Mouse (Mus musculus): Measurements from ENCODE around the gene Gstp3. TPM values are rescaled to one million over a fixed set of nuclear protein-coding genes. Genes with fewer than 3 reads are reported as not detected.
"Not testable (repeated sequence)": the region's sequence is repeated elsewhere in the genome, so short reads cannot be mapped to it uniquely, and the experiment has no call there.

The Gstp3 gene
- polyA plus RNA-seq, 1 experiment from 2014 or later: 28.0 TPM

DNA sequence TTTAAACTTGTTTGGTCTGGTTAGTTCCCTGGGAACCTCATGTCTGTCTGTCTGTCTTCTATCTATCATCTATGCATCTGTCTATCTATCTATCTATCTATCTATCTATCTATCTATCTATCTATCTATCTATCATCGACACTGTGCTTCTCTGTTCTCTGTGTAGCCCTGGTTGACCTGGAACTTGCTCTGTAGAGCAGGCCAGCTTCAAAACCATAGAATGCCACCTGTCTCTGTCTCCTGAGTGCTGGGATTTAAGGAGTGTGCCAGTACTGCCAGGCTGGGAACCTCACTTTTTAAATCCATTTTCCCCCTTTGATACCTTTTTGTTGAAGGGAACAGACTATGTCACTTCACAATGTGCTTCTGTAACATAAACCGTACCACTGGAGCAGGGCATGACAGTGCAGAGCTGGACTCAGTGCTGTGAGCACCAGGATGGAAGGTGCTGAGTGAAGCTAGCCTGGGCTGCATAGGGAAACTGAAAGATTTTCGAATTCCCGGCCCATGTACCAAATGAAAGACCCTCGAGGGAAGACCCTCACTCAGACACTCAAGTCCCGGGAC lies 1.6 kb upstream of the Gstp3 start:
- peaks cover 55% of the 10 kb centered on the region for H3K4me1 ChIP-seq (replicated peaks)
- DNase-seq: no peak
- H3K27ac ChIP-seq: peak overlapping the region; percentile 14
- no peaks in the 10 kb centered on the region for H3K9me3 ChIP-seq (replicated peaks)
- H3K4me2 ChIP-seq: no peak overlapping the region
- 68% methylated on average over 6 of the region's 6 CpGs for WGBS (ENCODE audit: insufficient replicate concordance)
- no peaks in the 10 kb centered on the region for H3K36me3 ChIP-seq
- no peak overlapping the region for H3K9ac ChIP-seq
- ATAC-seq (ENCODE audit: low read depth): no peak
- H3K27me3 ChIP-seq: no peaks in the 10 kb centered on the region
- no peak overlapping the region for H3K4me3 ChIP-seq (replicated peaks)

DNA sequence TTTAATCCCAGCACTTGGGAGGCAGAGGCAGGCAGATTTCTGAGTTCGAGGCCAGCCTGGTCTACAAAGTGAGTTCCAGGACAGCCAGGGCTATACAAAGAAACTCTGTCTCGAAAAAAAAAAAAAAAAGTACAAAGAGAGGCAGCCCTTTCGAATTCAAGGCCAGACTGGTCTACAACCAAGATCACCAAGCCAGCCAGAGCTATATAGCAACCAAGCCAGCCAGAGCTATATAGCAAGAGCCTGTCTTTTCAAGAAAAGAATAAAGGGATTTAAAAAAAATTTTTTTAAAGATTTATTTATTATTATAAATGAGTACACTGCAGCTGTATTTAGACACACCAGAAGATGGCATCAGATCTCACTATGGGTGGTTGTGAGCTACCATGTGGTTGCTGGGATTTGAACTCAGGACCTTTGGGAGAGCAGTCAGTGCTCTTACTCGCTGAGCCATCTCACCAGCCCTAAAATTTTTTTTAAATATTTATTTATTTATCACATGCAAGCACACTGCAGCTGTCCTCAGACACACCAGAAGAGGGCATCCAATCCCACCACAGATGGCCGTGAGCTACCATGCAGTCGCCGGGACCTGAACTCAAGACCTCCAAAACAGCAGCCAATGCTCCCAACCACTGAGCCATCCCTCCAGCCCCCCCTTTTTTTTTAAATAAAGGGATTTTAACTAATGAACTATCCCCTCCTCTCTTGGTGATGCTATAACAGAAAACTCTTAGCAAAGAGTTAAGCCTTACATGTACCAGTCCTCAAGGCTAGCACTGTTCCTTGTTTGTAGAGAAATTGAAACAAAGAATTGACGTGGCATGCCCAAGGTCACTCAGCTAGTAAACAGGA lies 902 bp upstream of the Gstp3 start:
- not testable (repeated sequence) for H3K36me3 ChIP-seq; ATAC-seq (ENCODE audit: low read depth); DNase-seq; H3K27me3 ChIP-seq; H3K4me3 ChIP-seq (replicated peaks); H3K9me3 ChIP-seq (replicated peaks); H3K9ac ChIP-seq
- 80% methylated on average over 8 of the region's 8 CpGs for WGBS (ENCODE audit: insufficient replicate concordance)
- Histone ChIP-seq H3K4me1 (replicated peaks) (peaks cover 62% of the 10 kb centered on the region), H3K4me2 (peak overlapping the region; percentile 68; the same call in 1 of the 2 replicates), H3K27ac (peak overlapping the region; percentile 84)

DNA sequence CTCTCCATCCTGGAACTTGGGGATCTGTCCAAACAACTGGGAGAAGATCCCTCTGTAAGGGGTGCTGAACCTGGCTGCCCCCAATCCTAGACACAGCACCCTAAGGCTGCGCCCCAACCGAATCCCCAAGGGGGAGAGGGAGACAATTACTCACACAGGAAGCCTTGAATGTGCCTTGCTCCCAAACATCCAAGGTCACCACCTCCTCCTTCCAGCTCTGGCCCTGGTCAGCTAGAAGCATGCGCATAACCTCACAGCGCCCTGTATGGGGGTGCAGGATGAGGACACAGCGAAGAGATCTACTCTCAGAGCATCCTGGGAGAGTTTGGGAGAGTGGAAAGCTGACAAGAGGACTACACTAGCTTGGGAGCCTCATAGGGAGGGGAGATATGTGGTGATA lies 788 bp downstream of the Gstp3 start:
- Histone ChIP-seq H3K4me3 (replicated peaks) (peak overlapping the region; percentile 44), H3K27me3 (no peaks in the 10 kb centered on the region), H3K4me2 (peak overlapping the region; percentile 68), H3K9ac (peak overlapping the region; percentile 60), H3K27ac (peak overlapping the region; percentile 84), H3K36me3 (no peaks in the 10 kb centered on the region), H3K4me1 (replicated peaks) (peaks cover 61% of the 10 kb centered on the region), H3K9me3 (replicated peaks) (no peaks in the 10 kb centered on the region)
- 82% methylated on average over 5 of the region's 5 CpGs for WGBS (ENCODE audit: insufficient replicate concordance)
- ATAC-seq (ENCODE audit: low read depth) (no peak), DNase-seq (no peak)

DNA sequence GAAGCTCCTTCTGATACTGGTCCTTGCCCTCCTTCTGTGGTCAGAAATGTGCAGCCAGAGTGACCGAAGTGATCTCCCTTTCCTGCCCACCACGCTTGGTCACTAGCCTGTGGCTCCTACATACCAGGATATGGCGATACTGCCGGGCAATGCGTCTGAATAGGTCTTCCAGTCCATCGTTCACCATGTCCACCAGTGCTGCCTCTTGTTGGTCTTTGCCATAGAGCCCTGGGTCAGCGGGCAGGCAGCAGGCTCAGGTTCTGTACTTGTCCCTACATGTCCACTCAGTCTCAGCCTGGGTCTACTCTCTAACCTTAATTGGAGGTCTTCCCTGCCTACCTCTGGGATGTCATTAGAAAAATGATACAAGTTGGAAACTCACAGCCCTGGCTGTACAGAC lies 1.4 kb downstream of the Gstp3 start:
- no peaks in the 10 kb centered on the region for H3K9me3 ChIP-seq (replicated peaks)
- no peak overlapping the region for H3K4me3 ChIP-seq (replicated peaks)
- H3K27ac ChIP-seq: peak overlapping the region; percentile 84
- DNase-seq (no peak), ATAC-seq (ENCODE audit: low read depth) (no peak)
- H3K27me3 ChIP-seq: no peaks in the 10 kb centered on the region
- 87% methylated on average over 7 of the region's 7 CpGs for WGBS (ENCODE audit: insufficient replicate concordance)
- no peaks in the 10 kb centered on the region for H3K36me3 ChIP-seq
- H3K9ac ChIP-seq: peak overlapping the region; percentile 60; the same call in 1 of the 2 replicates
- H3K4me2 ChIP-seq: peak overlapping the region; percentile 68; the same call in 1 of the 2 replicates
- H3K4me1 ChIP-seq (replicated peaks): peaks cover 61% of the 10 kb centered on the region

DNA sequence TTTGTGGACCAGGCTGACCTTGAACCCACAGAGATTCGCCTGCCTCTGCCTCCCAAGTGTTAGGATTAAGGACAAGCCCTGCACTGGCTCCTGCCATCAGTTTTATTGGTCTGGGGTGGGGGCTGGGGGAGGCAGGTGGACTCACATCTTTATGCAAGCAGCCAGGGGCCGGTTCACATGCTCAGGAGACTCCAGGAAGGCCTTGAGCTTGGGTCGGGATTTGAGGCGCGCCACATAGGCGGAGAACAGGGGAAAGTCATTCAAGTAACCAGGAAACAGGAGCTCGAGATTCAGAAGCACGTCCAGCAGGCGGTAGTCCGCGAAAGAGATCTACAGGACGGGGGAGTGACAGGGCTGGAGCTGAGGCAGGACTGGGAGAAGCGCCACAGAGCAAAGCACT lies 2.0 kb downstream of the Gstp3 start:
- H3K36me3 ChIP-seq: no peaks in the 10 kb centered on the region
- H3K27ac ChIP-seq: peak overlapping the region; percentile 84
- no peak overlapping the region for H3K4me2 ChIP-seq
- H3K27me3 ChIP-seq: no peaks in the 10 kb centered on the region
- ATAC-seq (ENCODE audit: low read depth) (no peak), DNase-seq (no peak)
- H3K9me3 ChIP-seq (replicated peaks): no peaks in the 10 kb centered on the region
- peaks cover 66% of the 10 kb centered on the region for H3K4me1 ChIP-seq (replicated peaks)
- no peak overlapping the region for H3K4me3 ChIP-seq (replicated peaks)
- WGBS (ENCODE audit: insufficient replicate concordance): 75% methylated on average over 13 of the region's 13 CpGs
- no peak overlapping the region for H3K9ac ChIP-seq

DNA sequence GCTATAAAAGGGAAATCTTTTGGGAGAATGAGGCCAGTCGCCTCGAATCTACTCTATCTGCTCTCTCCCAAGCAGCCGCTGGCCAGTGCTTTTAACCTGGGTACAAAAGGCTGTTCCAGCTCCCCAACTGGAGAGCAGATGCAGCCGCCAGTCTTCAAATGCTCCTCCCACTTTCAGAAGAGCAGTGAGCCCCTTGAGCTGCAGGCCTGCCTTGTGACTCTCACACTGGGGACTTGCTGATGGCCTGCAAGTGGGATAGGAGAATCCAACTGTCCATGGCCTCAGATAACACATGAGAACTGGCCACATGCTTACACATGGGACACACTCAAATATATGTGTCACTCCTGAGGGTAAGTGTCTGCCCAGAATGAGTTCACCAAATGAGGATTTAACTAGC lies 2.6 kb downstream of the Gstp3 start:
- DNase-seq (no peak), ATAC-seq (ENCODE audit: low read depth) (no peak)
- Histone ChIP-seq H3K9ac (peak overlapping the region; percentile 30; the same call in 1 of the 2 replicates), H3K4me2 (no peak overlapping the region), H3K36me3 (no peaks in the 10 kb centered on the region), H3K27me3 (no peaks in the 10 kb centered on the region), H3K9me3 (replicated peaks) (no peaks in the 10 kb centered on the region), H3K4me1 (replicated peaks) (peaks cover 69% of the 10 kb centered on the region), H3K27ac (peak overlapping the region; percentile 84), H3K4me3 (replicated peaks) (no peak overlapping the region)
- WGBS (ENCODE audit: insufficient replicate concordance): 54% methylated on average over 4 of the region's 4 CpGs

DNA sequence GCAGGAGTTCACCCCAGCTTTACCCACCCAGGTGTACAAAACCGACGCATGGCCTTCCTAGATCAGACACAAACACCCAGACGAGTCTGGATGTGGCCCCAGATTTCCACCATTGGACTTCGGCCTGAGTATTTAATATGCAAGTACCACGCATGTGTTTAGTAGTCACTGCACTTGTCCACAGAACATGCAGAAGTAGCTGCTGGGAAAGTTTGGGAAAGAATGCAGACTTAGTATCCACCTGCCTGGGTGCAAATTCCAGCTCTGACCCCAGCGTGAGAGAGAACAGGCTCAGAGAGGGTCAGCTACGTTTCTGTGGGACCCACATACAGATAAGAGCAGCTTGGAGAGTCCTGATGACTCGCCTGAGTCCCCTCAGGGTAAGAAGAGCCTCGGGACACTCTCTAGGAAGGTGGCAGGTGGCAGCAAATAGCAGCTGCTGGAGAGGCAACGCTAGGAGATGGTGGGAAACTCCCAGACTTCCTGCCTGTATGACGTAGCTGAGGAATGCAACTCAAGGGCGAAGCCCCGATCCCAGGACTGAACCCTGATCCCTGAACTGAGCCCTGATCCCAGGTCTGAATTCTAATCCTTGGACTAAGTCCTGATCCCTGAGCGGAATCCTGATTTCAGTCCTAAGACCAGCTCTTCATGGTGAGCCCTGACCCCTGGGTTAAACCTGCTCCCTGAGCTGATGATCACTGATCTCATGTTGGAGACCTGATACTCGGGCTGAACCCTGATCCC lies 3.2 kb downstream of the Gstp3 start:
- 53% methylated on average over 15 of the region's 15 CpGs for WGBS (ENCODE audit: insufficient replicate concordance)
- H3K4me3 ChIP-seq (replicated peaks): no peak overlapping the region
- peaks cover 68% of the 10 kb centered on the region for H3K4me1 ChIP-seq (replicated peaks)
- no peak overlapping the region for H3K4me2 ChIP-seq
- H3K36me3 ChIP-seq: no peaks in the 10 kb centered on the region
- H3K9ac ChIP-seq: peak overlapping the region; percentile 30; the same call in 1 of the 2 replicates
- H3K27me3 ChIP-seq: no peaks in the 10 kb centered on the region
- H3K27ac ChIP-seq: peak overlapping the region; percentile 84
- H3K9me3 ChIP-seq (replicated peaks): no peaks in the 10 kb centered on the region
- DNase-seq: no peak
- no peak for ATAC-seq (ENCODE audit: low read depth)

DNA sequence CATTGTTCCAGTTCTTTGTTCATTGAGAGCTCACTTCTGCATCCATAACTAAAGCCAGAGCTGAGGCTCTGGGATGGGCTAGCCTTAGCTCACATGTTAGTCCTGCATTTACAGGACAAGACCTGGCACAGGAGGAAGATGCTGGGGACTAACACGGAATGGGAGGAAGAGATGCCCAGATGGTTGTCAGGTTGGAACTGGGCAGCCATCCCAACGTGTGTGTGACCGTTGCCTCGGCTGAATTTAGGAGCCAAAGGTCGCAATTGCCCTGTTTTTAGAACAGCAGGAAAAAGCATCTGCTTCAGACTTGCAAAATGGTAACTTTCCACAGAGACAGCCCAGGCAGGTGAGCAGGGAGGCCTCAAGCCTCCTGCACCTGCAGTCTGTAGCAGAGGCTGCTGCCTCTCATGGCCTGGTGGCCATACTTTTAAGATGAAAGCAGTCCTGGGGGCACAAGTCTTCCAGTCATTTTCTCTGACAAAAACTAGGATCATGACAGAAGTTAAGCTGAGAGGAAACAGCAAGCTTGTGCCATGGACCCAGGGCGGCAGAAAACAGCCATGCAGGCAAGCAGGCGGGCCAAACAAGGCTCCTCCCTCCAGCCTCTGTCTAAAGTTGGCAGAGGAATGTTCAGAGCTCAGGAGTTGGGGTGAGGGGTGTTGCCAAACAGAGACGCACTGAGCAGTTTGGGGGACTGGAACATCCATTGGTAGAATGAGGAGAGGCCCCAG lies 4.0 kb downstream of the Gstp3 start:
- WGBS (ENCODE audit: insufficient replicate concordance): 60% methylated on average over 8 of the region's 8 CpGs
- Histone ChIP-seq H3K9me3 (replicated peaks) (no peaks in the 10 kb centered on the region), H3K4me2 (no peak overlapping the region), H3K9ac (no peak overlapping the region; the same call in 1 of the 2 replicates), H3K4me3 (replicated peaks) (no peak overlapping the region), H3K27ac (peak overlapping the region; percentile 84), H3K27me3 (no peaks in the 10 kb centered on the region), H3K4me1 (replicated peaks) (peaks cover 61% of the 10 kb centered on the region), H3K36me3 (no peaks in the 10 kb centered on the region)
- no peak for ATAC-seq (ENCODE audit: low read depth)
- no peak for DNase-seq

DNA sequence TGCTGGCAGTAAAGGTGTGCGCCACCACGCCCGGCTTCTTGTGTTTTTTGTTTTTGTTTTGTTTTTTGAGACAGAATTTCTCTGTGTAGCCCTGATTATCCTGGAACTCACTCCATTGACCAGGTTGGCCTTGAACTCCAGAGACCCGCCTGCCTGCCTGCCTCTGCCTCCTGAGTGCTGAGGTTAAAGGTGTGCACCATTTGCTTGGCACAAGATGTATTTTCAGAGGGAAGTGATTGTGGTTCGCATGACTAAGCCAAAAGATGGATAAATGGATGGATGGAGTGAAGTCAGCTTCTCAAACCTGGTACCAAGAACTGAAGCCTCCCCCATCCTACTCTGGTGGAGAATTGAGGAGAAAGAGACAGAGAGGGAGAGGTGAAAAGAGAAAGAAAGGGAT lies 4.8 kb downstream of the Gstp3 start:
- H3K9ac ChIP-seq: no peak overlapping the region
- no peak overlapping the region for H3K4me2 ChIP-seq
- ATAC-seq (ENCODE audit: low read depth) (no peak), DNase-seq (no peak)
- no peaks in the 10 kb centered on the region for H3K27me3 ChIP-seq
- H3K27ac ChIP-seq: no peak overlapping the region
- WGBS (ENCODE audit: insufficient replicate concordance): 75% methylated on average over 5 of the region's 5 CpGs
- H3K36me3 ChIP-seq: no peaks in the 10 kb centered on the region
- H3K9me3 ChIP-seq (replicated peaks): no peaks in the 10 kb centered on the region
- H3K4me1 ChIP-seq (replicated peaks): peaks cover 54% of the 10 kb centered on the region
- H3K4me3 ChIP-seq (replicated peaks): no peak overlapping the region

DNA sequence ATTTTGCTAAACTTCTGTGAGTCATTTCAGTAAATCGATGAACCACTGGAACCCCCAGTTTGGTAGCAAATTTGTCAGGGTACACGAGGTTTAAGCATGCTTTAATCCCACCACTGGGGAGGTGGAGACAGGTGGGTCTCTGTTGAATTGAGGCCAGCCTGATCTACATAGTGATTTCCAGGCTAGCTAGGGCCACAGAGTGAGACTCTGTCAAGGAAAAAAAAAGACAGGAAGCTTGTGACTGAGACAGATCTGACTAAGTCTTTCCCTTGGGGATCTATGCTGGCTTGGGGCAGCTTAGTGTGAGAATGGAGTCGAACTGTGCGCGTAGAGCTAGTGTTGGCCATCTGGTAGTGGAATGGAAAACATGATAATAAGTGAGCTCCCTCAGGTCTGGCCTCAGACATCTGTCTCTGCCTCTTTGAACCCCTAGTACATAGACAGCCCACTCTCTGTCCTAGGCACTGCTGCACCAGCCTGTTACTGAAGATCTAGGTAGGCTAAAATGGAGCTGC lies 6.8 kb downstream of the Gstp3 start:
- no peaks in the 10 kb centered on the region for H3K27me3 ChIP-seq
- H3K9ac ChIP-seq: no peak overlapping the region
- H3K4me1 ChIP-seq (replicated peaks): peaks cover 41% of the 10 kb centered on the region
- no peaks in the 10 kb centered on the region for H3K9me3 ChIP-seq (replicated peaks)
- WGBS (ENCODE audit: insufficient replicate concordance): 59% methylated on average over 5 of the region's 5 CpGs
- H3K4me2 ChIP-seq: no peak overlapping the region
- no peaks in the 10 kb centered on the region for H3K36me3 ChIP-seq
- no peak overlapping the region for H3K4me3 ChIP-seq (replicated peaks)
- DNase-seq: no peak
- no peak overlapping the region for H3K27ac ChIP-seq
- ATAC-seq (ENCODE audit: low read depth): no peak

Measured in liver, embryonic 13.5 days (tissue).